Mouse (Mus musculus): ENCODE measurements around the gene Kpna4. TPM values are rescaled to one million over a fixed set of nuclear protein-coding genes. Genes with fewer than 3 reads are reported as not detected.

The Kpna4 gene
- polyA plus RNA-seq, 1 experiment from 2014 or later: 41.6 TPM

Other genes starting within 250 kb of the Kpna4 start
- gene Ift80, start 122.5 kb downstream of the Kpna4 start, polyA plus RNA-seq (2014; fragmentation: Nextera tagmentation; extraction: Ambion mirVana): 11.3 and 22.1 TPM in 2 replicates
- 189 and 208 TPM in 2 replicates for gene Smc4, start 122.4 kb downstream of the Kpna4 start, polyA plus RNA-seq (2014; fragmentation: Nextera tagmentation; extraction: Ambion mirVana)
- gene Trim59, start 82.4 kb downstream of the Kpna4 start, polyA plus RNA-seq (2014; fragmentation: Nextera tagmentation; extraction: Ambion mirVana): 112 and 164 TPM in 2 replicates
- not detected in 2 replicates for gene Arl14, start 95.3 kb upstream of the Kpna4 start, polyA plus RNA-seq (2014; fragmentation: Nextera tagmentation; extraction: Ambion mirVana)
- gene Ppm1l, start 189.7 kb upstream of the Kpna4 start, polyA plus RNA-seq (2014; fragmentation: Nextera tagmentation; extraction: Ambion mirVana): 4.8 and 6.7 TPM in 2 replicates